Comparison of ENCODE assay signal across 8 mouse cellular contexts in the genomic region with DNA sequence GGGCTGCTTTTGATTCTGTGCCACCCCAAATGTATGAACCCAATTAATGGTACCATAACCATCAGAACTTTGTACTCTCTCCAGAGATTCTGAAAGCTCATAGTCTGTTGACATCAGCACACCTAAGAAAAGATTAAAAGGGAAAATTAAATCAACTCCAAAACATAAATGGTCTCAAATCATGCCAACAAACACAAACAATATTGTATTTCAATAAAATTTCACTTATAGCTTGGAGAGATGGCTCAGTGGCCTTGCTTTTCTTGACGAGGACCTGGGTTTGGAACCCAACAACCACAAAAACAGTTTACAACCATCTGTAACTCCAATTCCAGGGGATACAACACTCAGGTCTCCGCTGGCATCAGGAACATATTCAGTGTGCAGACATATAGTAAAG. TPM values are rescaled to one million over a fixed set of nuclear protein-coding genes. Genes with fewer than 3 reads are reported as not detected.
DNase-seq lines count a peak whose midpoint lies in the region; ATAC-seq lines count a peak whose summit lies in the region.

A gene (minus strand): TSS at position 101 of the 400 bp plus-strand sequence.

- no peak within 1 kb of the TSS for H3K4me2 ChIP-seq in kidney, embryonic 16.5 days (replicated peaks; ENCODE audit: low read depth, low read length)
- no peak within 1 kb of the TSS for H3K4me2 ChIP-seq in embryonic facial prominence, embryonic 13.5 days
- no peak within 1 kb of the TSS for H3K4me2 ChIP-seq in midbrain, embryonic 12.5 days (replicated peaks)

- no peak within 1 kb of the TSS for H3K27ac ChIP-seq in kidney, embryonic 16.5 days (ENCODE audit: low read length)
- H3K27ac ChIP-seq in embryonic facial prominence, embryonic 13.5 days, result no peak within 1 kb of the TSS
- H3K27ac ChIP-seq in midbrain, embryonic 12.5 days (replicated peaks), result no peak within 1 kb of the TSS

- intact Hi-C loops in heart, postnatal 14 days (cut with DNase I), result loop anchor here (5.0 to 10.0 kb wide), 2 partner anchors 161 to 398 kb away; no protein-coding TSS in a partner anchor

- WGBS in kidney, embryonic 16.5 days, result 95% methylated on average over 2 of the region's 2 CpGs
- WGBS in embryonic facial prominence, embryonic 13.5 days, result 94% methylated on average over 2 of the region's 2 CpGs
- 95% methylated on average over 2 of the region's 2 CpGs for WGBS in midbrain, embryonic 12.5 days

- no peak within 1 kb of the TSS for H3K4me3 ChIP-seq in kidney, embryonic 16.5 days (ENCODE audit: low read length)
- H3K4me3 ChIP-seq in embryonic facial prominence, embryonic 13.5 days, result no peak within 1 kb of the TSS
- H3K4me3 ChIP-seq in midbrain, embryonic 12.5 days, result no peak within 1 kb of the TSS

- H3K9me3 ChIP-seq in kidney, embryonic 16.5 days (ENCODE audit: low read length), result no peaks in the 10 kb centered on the region
- H3K9me3 ChIP-seq in embryonic facial prominence, embryonic 13.5 days, result no peaks in the 10 kb centered on the region
- H3K9me3 ChIP-seq in midbrain, embryonic 12.5 days, result no peaks in the 10 kb centered on the region

- no peak for DNase-seq in kidney, postnatal 10 days
- no peak for DNase-seq in heart, postnatal 14 days
- no peak for DNase-seq in B cell, adult 2 months
- DNase-seq in kidney, adult 18-20 months, result no peak

- peaks cover 24% of the 10 kb centered on the region for H3K36me3 ChIP-seq in kidney, embryonic 16.5 days (ENCODE audit: insufficient read depth, low read length)
- H3K36me3 ChIP-seq in embryonic facial prominence, embryonic 13.5 days, result peaks cover 34% of the 10 kb centered on the region
- H3K36me3 ChIP-seq in midbrain, embryonic 12.5 days, result peaks cover 31% of the 10 kb centered on the region

- H3K4me1 ChIP-seq in kidney, embryonic 16.5 days (ENCODE audit: insufficient read depth, low read length), result peaks cover 10% of the 10 kb centered on the region; the same call in 1 of the 2 replicates
- H3K4me1 ChIP-seq in embryonic facial prominence, embryonic 13.5 days, result peaks cover 5% of the 10 kb centered on the region; the same call in 1 of the 2 replicates
- no peaks in the 10 kb centered on the region for H3K4me1 ChIP-seq in midbrain, embryonic 12.5 days

- H3K27me3 ChIP-seq in kidney, embryonic 16.5 days (ENCODE audit: insufficient read depth, low read length), result no peaks in the 10 kb centered on the region
- H3K27me3 ChIP-seq in embryonic facial prominence, embryonic 13.5 days, result no peaks in the 10 kb centered on the region
- no peaks in the 10 kb centered on the region for H3K27me3 ChIP-seq in midbrain, embryonic 12.5 days

- no peak within 1 kb of the TSS for H3K9ac ChIP-seq in kidney, embryonic 16.5 days (replicated peaks; ENCODE audit: low read length)
- no peak within 1 kb of the TSS for H3K9ac ChIP-seq in embryonic facial prominence, embryonic 13.5 days
- H3K9ac ChIP-seq in midbrain, embryonic 12.5 days (replicated peaks), result no peak within 1 kb of the TSS

- no peak for ATAC-seq in kidney, embryonic 16.5 days (ENCODE audit: low FRiP score, low TSS enrichment)
- no peak for ATAC-seq in embryonic facial prominence, embryonic 13.5 days (ENCODE audit: insufficient number of reproducible peaks, insufficient read depth, low FRiP score, low TSS enrichment, low read depth)
- ATAC-seq in midbrain, embryonic 12.5 days (ENCODE audit: low FRiP score, low read depth), result no peak
- ATAC-seq in CD4-positive, CD25-positive, alpha-beta regulatory T cell, adult 4 months, result no peak

RNA-seq across cellular contexts. Expression of the gene that starts here (rescaled TPM):
- polyA plus RNA-seq in kidney, embryonic 16.5 days (2015; fragmentation: Nextera tagmentation; extraction: Ambion mirVana), result 20.7 and 41.5 TPM in 2 replicates
- 30.9 and 40.3 TPM in 2 replicates for polyA plus RNA-seq in embryonic facial prominence, embryonic 13.5 days (2015; fragmentation: Nextera tagmentation; extraction: Ambion mirVana)
- total RNA-seq in heart, postnatal 14 days (2021), result 10 to 100 TPM; 19.8 to 23.8 TPM
- polyA plus RNA-seq in midbrain, embryonic 12.5 days (2016; fragmentation: Nextera tagmentation; extraction: Ambion mirVana), result 11.3 and 14.6 TPM in 2 replicates
- 10 to 100 TPM in 1 of 2 experiments, not detected in 1; 12.9 TPM for polyA plus RNA-seq in CD4-positive, CD25-positive, alpha-beta regulatory T cell, adult 4 months (2017; shearing (Covaris generic))
